Mouse (Mus musculus) lung, adult 2 months (tissue): ENCODE data around the gene Tnfsf13b. TPM values are rescaled to one million over a fixed set of nuclear protein-coding genes. Genes with fewer than 3 reads are reported as not detected.
A peak's percentile ranks its signal among the peaks of the same experiment; 100 is the strongest.

ENCODE experiments used
- DNase-seq: peaks from one replicate; pipeline ENCODE4 v3.0.0; 2022
- H3K4me1 ChIP-seq: fragments of 200-500 bp; 2 replicates; pipeline ENCODE4 v1.6.1; 2011; ENCODE audit warnings: low read length; ENCODE audit not compliant: control insufficient read depth, insufficient read depth
- H3K4me3 ChIP-seq: fragments of 200-500 bp; replicated peaks from 2 replicates; pipeline ENCODE3; 2011; ENCODE audit warnings: low read depth, mild to moderate bottlenecking, control low read depth, low read length; ENCODE audit errors: extremely low read depth
- CTCF ChIP-seq: fragments of 200-500 bp; IDR thresholded peaks from 2 replicates; pipeline ENCODE4 v1.5.1; 2011; ENCODE audit warnings: mild to moderate bottlenecking, low read length, control low read depth; ENCODE audit not compliant: insufficient read depth
- POLR2A ChIP-seq: fragments of 200-500 bp; IDR thresholded peaks from 2 replicates; pipeline ENCODE4 v1.6.1; 2011; ENCODE audit warnings: low read depth, mild to moderate bottlenecking, control low read depth, low read length, borderline replicate concordance; ENCODE audit errors: extremely low read depth
- WGBS: fragments of 180-500 bp; shearing (Covaris S2); methylation state at CpG from one replicate; pipeline ENCODE4 v1.1.7; 2018; 5-methylcytosine and 5-hydroxymethylcytosine counted together
- polyA plus RNA-seq: library from polyadenylated mRNA; depleted of rRNA; stranded (reverse); fragments of >200 nt; gene quantifications from 2 replicates; pipeline ENCODE4 v1.2.3, GENCODE M21; 2012; rRNA removed

Gene Tnfsf13b
- polyA plus RNA-seq, 1 experiment, result 24.6 TPM

- peak; percentile 20 for DNase-seq
- H3K4me1 ChIP-seq, result no peaks in the 10 kb centered on the region
- WGBS, result 49% methylated on average over 13 of the region's 13 CpGs
- no peak overlapping the region for H3K4me3 ChIP-seq
- TF ChIP-seq CTCF, result 0 out of 2 replicates have a peak, but pooled peaks have one; percentile 30
- no peak for TF ChIP-seq POLR2A
Measured at GRCm38 (mm10) chr8:10043842-10044510, 37.7 kb downstream of the Tnfsf13b start.

GRCm38 (mm10) chr8:10045743-10046142 is 39.5 kb downstream of the Tnfsf13b start:
- Histone ChIP-seq H3K4me3 (no peak overlapping the region), H3K4me1 (no peaks in the 10 kb centered on the region)
- TF ChIP-seq POLR2A (no peak), CTCF (no peak)
- 32% methylated on average over 1 of the region's 1 CpGs for WGBS
- no peak for DNase-seq

GRCm38 (mm10) chr8:10049162-10049561 is 42.9 kb downstream of the Tnfsf13b start:
- 76% methylated on average over 8 of the region's 8 CpGs for WGBS
- no peak for DNase-seq
- TF ChIP-seq POLR2A, result no peak
- H3K4me1 ChIP-seq, result no peaks in the 10 kb centered on the region
- H3K4me3 ChIP-seq, result no peak overlapping the region

GRCm38 (mm10) chr8:10051576-10051975 is 45.3 kb downstream of the Tnfsf13b start:
- WGBS, result 47% methylated on average over 3 of the region's 3 CpGs
- Histone ChIP-seq H3K4me1 (no peaks in the 10 kb centered on the region), H3K4me3 (no peak overlapping the region)
- no peak for DNase-seq
- no peak for TF ChIP-seq POLR2A
- no peak for TF ChIP-seq CTCF

- H3K4me1 ChIP-seq, result no peaks in the 10 kb centered on the region
- TF ChIP-seq CTCF (no peak), POLR2A (no peak)
- no peak for DNase-seq
- no peak overlapping the region for H3K4me3 ChIP-seq
- WGBS, result 13% methylated on average over 3 of the region's 3 CpGs
Measured at GRCm38 (mm10) chr8:10053571-10053990, 47.3 kb downstream of the Tnfsf13b start.

GRCm38 (mm10) chr8:10061001-10061400 is 54.7 kb downstream of the Tnfsf13b start:
- no peak for DNase-seq
- 44% methylated on average over 1 of the region's 1 CpGs for WGBS

GRCm38 (mm10) chr8:10066906-10067305 is 60.6 kb downstream of the Tnfsf13b start:
- 45% methylated on average over 11 of the region's 11 CpGs for WGBS
- DNase-seq, result no peak
- Histone ChIP-seq H3K4me1 (no peaks in the 10 kb centered on the region), H3K4me3 (no peak overlapping the region)
- TF ChIP-seq POLR2A (no peak), CTCF (no peak)

More at GRCm38 (mm10) chr8:10061001-10061400, 54.7 kb downstream of the Tnfsf13b start:
- H3K4me3 ChIP-seq, result no peak overlapping the region
- H3K4me1 ChIP-seq, result no peaks in the 10 kb centered on the region
- TF ChIP-seq CTCF, result no peak
- TF ChIP-seq POLR2A, result no peak

- TF ChIP-seq POLR2A (no peak), CTCF (no peak)
- no peak for DNase-seq
- whole genome bisulfite sequencing, result 83% methylated on average over 7 of the region's 7 CpGs
Measured at GRCm38 (mm10) chr8:10067775-10068174, 61.5 kb downstream of the Tnfsf13b start.

GRCm38 (mm10) chr8:10072347-10072746 is 66.1 kb downstream of the Tnfsf13b start:
- Histone ChIP-seq H3K4me1 (no peaks in the 10 kb centered on the region), H3K4me3 (no peak overlapping the region)
- no peak for DNase-seq
- 82% methylated on average over 2 of the region's 2 CpGs for WGBS
- TF ChIP-seq POLR2A (no peak), CTCF (no peak)

More at GRCm38 (mm10) chr8:10067775-10068174, 61.5 kb downstream of the Tnfsf13b start:
- H3K4me3 ChIP-seq, result no peak overlapping the region
- H3K4me1 ChIP-seq, result no peaks in the 10 kb centered on the region

Other genes with a start within 250 kb of the Tnfsf13b start
- 0.04 and 0.09 TPM in 2 replicates for gene Fam155a, start 235.3 kb upstream of the Tnfsf13b start, polyA plus RNA-seq
- not detected in 2 replicates for gene Gm10217, start 142.2 kb upstream of the Tnfsf13b start, polyA plus RNA-seq
- gene Lig4, start 28.8 kb upstream of the Tnfsf13b start, polyA plus RNA-seq, result 1.4 and 2.0 TPM in 2 replicates
- 5.4 and 7.2 TPM in 2 replicates for gene Abhd13, start 28.8 kb upstream of the Tnfsf13b start, polyA plus RNA-seq
- gene Myo16, start 147.4 kb downstream of the Tnfsf13b start, polyA plus RNA-seq, result 0.26 and 0.27 TPM in 2 replicates